Mouse (Mus musculus): Measurements from ENCODE around the gene Ptafr.
"Not testable (repeated sequence)": the region's sequence is repeated elsewhere in the genome, so short reads cannot be mapped to it uniquely, and the experiment has no call there.

Ptafr gene

GRCm38 (mm10) chr4:132555550-132555949 is 8.3 kb upstream of the Ptafr start:
- DNase-seq (ENCODE audit: low read depth, low spot score) = not testable (repeated sequence)

DNA sequence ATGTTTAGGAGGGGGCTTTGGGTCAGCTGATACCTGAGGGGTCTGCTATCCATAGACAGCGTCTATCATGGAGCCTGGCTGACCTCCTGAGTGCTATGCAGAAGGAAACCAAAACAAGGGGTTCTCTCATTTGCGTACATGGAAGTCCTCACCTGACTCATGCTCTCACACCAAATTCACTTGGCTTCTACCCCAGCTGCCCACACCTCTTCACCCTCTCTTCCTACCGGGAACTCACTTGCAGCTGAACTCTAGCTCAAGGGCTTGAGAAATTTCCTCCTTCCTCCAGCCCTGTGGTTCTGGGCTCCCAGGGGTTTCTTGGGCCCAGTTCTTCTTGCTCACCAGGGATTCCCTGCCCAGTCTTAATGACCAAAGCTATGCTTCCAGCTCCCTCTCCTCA is 606 bp upstream of the Ptafr start:
- DNase-seq (ENCODE audit: low read depth, low spot score) = no peak

- peak; percentile 22 for DNase-seq (ENCODE audit: low read depth, low spot score)
Observed at GRCm38 (mm10) chr4:132565089-132565747, 1.4 kb downstream of the Ptafr start.

GRCm38 (mm10) chr4:132567361-132567779 is 3.5 kb downstream of the Ptafr start:
- peak; percentile 40 for DNase-seq (ENCODE audit: low read depth, low spot score)

DNA sequence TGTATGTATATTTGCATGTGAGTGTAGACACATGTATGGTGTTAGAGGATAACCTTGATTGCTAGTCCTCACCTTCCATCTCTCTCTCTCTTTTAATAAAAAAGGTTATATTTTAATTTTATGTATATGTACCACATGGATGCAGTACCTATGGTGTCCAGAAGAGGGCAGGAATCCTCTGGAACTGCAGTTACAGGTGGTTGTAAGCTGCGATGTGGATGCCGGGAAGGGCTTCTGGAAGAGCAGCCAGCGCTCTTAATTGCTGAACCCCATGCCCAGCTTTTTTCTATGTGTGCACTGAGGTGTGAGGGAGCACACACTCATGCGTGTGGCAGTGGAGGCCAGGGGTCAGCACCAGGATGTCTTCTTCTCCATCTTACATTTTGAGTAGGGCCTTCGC is 5.2 kb downstream of the Ptafr start:
- peak; percentile 78 for DNase-seq (ENCODE audit: low read depth, low spot score)

DNA sequence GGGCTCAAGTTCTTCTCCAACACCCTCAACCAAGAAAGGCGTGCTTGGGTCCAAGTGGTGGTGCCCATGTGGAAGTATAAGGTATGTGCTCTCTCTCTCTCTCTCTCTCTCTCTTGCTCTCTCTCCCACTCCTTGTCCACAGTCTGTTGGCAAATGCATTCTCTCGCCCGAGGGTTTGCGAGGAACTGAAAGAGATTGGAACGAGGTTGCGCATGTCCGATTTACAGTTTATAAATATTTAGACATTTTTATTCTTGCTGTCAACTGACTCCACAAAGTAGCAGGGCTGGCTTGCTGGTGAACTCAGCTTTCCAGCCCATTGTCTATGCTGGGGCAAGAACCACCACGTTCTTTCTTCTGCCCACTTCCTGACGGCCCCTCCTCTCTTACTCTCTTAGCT is 7.3 kb downstream of the Ptafr start:
- DNase-seq (ENCODE audit: low read depth, low spot score) = no peak

- DNase-seq (ENCODE audit: low read depth, low spot score) = no peak
Observed at GRCm38 (mm10) chr4:132573327-132573726, 9.5 kb downstream of the Ptafr start.

GRCm38 (mm10) chr4:132574809-132575347 is 11.0 kb downstream of the Ptafr start:
- no peak for DNase-seq (ENCODE audit: low read depth, low spot score)

- DNase-seq (ENCODE audit: low read depth, low spot score) = no peak
Observed at GRCm38 (mm10) chr4:132583781-132584180, 19.9 kb downstream of the Ptafr start.

DNA sequence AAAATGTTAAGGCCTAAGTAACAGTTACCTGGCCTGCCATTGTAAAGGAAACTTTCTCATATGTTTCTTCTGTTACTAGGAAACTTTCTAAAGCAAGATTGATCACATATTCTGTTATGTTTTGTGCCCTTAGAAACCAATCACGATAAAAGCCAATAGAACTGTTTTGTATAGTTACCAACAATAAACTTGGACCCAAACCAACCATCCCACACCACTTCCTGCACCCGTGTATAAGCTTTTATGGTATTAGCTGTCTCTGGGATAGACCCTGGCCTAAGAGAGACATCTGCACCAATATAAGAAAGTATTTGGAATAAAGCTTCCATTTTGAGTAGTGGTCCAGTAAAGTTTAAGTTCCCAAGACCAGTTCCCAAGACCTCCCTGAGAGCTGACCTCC is 21.1 kb downstream of the Ptafr start:
- no peak for DNase-seq (ENCODE audit: low read depth, low spot score)

- no peak for DNase-seq (ENCODE audit: low read depth, low spot score)
Observed at GRCm38 (mm10) chr4:132586282-132586681, 22.4 kb downstream of the Ptafr start.

DNA sequence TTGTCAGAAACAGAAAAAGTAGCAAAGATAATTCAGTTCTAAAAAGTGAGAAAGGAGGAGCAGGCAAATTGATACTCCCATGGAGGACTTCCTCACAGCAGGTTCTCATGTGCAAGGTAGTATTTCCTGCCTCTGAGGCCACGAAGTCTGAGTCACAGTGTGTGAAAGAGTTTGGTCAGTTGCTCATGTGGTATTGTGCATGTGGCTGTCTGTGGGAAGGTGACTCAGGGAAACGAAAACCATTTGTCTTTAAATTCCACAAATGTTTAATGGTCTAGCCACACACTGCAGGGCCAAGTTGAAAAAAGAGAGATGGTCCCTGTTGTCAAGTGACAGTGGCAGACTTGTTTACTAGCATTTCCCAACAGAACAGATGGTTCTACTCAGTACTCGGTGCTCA is 24.6 kb downstream of the Ptafr start:
- DNase-seq (ENCODE audit: low read depth, low spot score) = no peak

GRCm38 (mm10) chr4:132590642-132591041 is 26.8 kb downstream of the Ptafr start:
- no peak for DNase-seq (ENCODE audit: low read depth, low spot score)

DNA sequence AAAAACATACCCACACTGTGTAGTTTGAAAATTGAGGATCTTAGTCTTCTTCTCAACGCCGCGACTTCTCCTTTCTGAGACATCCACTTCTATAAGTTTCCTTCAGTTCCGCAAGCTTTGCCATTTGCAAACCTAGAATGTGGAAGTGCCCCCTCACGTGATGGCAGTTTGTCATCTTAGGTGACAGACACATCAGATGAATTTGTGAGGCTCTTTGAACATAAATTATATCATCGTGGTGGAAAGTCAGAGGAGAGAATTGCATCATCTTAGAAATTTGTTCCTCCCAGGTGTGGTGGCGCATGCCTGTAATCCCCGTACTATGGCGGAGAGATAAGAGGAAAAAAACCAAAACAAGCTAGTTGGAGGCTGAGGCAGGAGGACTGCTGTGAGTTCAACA is 29.1 kb downstream of the Ptafr start:
- DNase-seq (ENCODE audit: low read depth, low spot score) = no peak

GRCm38 (mm10) chr4:132594191-132594590 is 30.3 kb downstream of the Ptafr start:
- peak; percentile 91 for DNase-seq (ENCODE audit: low read depth, low spot score)

DNA sequence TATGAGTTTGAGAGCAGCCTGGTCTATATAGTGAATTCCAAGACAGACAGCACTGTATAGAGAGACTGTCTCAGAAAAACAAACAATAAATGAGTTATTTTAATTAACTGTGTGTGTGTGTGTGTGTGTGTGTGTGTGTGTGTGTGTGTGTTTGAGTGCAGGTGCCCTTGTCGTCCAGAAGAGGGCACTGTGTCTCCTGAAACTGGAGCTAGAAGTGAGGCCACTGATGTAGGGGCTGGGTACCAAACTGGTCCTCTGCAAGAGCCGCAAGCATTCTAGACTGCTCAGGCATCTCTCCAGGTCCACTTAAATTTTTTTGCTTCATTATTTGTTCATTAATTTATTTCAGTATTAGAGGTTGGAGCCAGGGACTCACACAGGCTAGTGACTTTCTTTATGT is 35.0 kb downstream of the Ptafr start:
- DNase-seq (ENCODE audit: low read depth, low spot score) = peak; percentile 75

- DNase-seq (ENCODE audit: low read depth, low spot score) = no peak
Observed at GRCm38 (mm10) chr4:132599764-132600163, 35.9 kb downstream of the Ptafr start.

GRCm38 (mm10) chr4:132600465-132600864 is 36.6 kb downstream of the Ptafr start:
- no peak for DNase-seq (ENCODE audit: low read depth, low spot score)

DNA sequence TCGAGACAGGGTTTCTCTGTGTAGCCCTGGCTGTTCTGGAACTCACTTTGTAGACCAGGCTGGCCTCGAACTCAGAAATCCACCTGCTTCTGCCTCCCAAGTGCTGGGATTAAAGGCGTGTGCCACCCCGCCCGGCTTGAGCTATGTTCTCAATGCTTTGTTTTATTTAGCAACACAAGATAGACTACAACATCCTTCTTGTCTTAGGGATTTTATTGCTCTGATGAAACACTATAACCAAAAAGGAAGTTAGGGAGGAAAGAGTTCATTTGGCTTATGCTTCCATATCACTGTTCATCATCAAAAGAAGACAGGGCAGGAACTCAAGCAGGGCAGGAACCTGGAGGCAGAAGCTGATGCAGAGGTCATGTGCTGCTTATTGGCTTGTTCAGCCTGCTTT is 37.4 kb downstream of the Ptafr start:
- not testable (repeated sequence) for DNase-seq (ENCODE audit: low read depth, low spot score)

DNA sequence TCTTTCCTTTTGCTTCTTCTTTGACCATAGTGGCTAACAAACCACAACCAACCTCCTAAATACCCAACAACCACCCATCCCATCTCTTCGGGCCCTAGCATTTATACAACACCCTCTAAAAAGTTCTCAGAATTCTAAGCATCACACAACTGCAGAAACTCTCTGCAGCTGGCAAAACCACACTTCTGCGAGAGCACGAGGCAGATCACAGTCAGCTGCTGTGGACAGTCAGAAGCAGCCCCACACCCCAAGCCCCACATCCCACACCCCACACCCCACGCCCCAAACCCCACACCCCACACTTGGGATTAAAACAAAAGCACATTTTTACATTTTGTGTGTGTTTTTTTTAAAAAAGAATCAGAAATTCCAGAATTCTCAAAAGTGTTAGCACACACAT is 39.6 kb downstream of the Ptafr start:
- no peak for DNase-seq (ENCODE audit: low read depth, low spot score)

GRCm38 (mm10) chr4:132605816-132606215 is 41.9 kb downstream of the Ptafr start:
- DNase-seq (ENCODE audit: low read depth, low spot score) = no peak

DNA sequence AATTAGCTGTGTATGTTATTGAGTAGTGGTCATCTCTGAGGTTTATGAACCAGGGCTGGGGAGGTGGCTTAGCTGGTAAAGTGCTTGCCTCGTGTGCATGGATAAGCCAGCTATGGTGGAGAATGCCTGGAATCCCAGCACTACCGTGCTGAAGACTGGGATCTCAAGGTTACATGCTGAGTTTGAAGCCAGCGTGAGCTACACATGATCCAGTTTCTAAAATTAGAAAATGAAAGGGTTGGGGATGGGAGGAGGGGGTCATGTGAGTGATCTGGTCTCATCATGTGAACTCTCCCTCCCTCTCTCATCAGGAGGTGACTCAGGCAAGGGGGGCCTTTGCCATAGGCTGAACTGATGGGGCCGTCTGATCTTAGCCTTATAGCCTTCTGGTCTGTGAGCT is 44.3 kb downstream of the Ptafr start:
- peak; percentile 56 for DNase-seq (ENCODE audit: low read depth, low spot score)

DNA sequence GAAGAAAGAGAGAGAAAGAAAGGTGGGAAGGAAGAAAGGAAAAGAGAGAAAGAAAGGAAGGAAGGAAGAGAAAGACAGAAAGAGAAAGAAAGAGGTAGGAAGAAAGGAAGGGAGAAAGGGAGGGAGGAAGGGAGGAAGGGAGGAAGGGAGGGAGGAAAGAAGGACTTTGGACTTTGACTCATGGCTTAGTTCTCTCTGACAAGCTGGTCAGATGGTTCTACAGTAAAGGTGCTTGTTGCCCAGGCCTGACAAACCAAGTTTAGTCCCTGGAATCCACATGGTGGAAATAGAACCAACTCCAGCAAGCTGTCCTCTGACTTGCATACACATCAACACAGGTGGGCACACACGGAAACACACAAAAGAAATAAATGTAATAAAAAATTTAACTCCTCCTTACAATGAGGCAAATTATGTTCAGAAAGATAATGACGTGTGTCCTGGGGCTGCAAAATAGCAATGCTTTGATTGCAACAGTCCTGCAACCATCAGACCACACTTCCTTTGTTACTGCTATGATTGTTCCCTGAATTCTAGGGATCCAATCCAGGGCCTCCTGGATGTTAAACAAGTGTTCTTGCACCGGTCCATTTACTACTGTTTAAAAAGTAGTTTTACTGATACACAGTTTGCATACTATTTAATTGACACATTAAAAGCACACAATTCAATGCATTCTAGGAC is 46.6 kb downstream of the Ptafr start:
- DNase-seq (ENCODE audit: low read depth, low spot score) = no peak
